Mouse (Mus musculus) CH12.LX (cell line): Measurements from ENCODE around the gene Kbtbd7. TPM values are rescaled to one million over a fixed set of nuclear protein-coding genes. Genes with fewer than 3 reads are reported as not detected.

Experiments used
- DNase-seq: peaks from one replicate; pipeline ENCODE4 v3.0.0-alpha.2; 2013; ENCODE audit errors: extremely low read depth
- H3K27ac ChIP-seq: 2 replicates; pipeline ENCODE4 v1.5.1; 2012; ENCODE audit warnings: low read depth, mild to moderate bottlenecking, control low read depth, moderate library complexity; ENCODE audit not compliant: insufficient read depth
- H3K27me3 ChIP-seq: replicated peaks from 2 replicates; pipeline ENCODE3; 2012; ENCODE audit warnings: inconsistent platforms
- H3K36me3 ChIP-seq, 2 experiments: replicated peaks in 1 of 2; 2 replicates each; pipeline versions ENCODE3 to v1.6.1; 2012; ENCODE audit warnings: inconsistent platforms in 1 of 2, low read length in 1 of 2, mild to moderate bottlenecking in 1 of 2, mixed read lengths in 1 of 2, moderate library complexity in 1 of 2; ENCODE audit not compliant: control insufficient read depth in 1 of 2, insufficient read depth in 1 of 2
- H3K4me1 ChIP-seq, 2 experiments: 2 replicates each; pipeline ENCODE4 v1.6.1; 2012; ENCODE audit warnings: inconsistent platforms in 1 of 2, moderate library complexity in 1 of 2; ENCODE audit not compliant: insufficient read depth in 2 of 2, control insufficient read depth in 1 of 2
- H3K4me2 ChIP-seq: 2 replicates; pipeline ENCODE4 v1.6.1; 2012; ENCODE audit warnings: low read depth, mild to moderate bottlenecking, control low read depth; ENCODE audit not compliant: poor library complexity, insufficient read depth, severe bottlenecking
- H3K4me3 ChIP-seq, 3 experiments: fragments of 150-350 bp in 1 of 3; sonication (generic) in 1 of 3; replicated peaks in 1 of 3; 2 replicates each; pipeline versions ENCODE3 to v1.5.1; 2011 to 2012; ENCODE audit warnings: low read depth in 2 of 3, low read length in 2 of 3, mild to moderate bottlenecking in 2 of 3, moderate library complexity in 2 of 3, control low read depth in 1 of 3, improper control_type of control experiment in 1 of 3, inconsistent platforms in 1 of 3, mixed read lengths in 1 of 3; ENCODE audit not compliant: poor library complexity in 1 of 3
- H3K79me2 ChIP-seq: replicated peaks from 2 replicates; pipeline ENCODE4 v1.6.1; 2012; ENCODE audit warnings: mild to moderate bottlenecking, moderate library complexity; ENCODE audit not compliant: control insufficient read depth, poor library complexity, insufficient read depth, severe bottlenecking; ENCODE audit errors: extremely low read depth
- H3K9ac ChIP-seq: 2 replicates; pipeline ENCODE4 v1.6.1; 2012; ENCODE audit warnings: low read depth, mild to moderate bottlenecking, control low read depth, moderate library complexity; ENCODE audit not compliant: insufficient read depth
- H3K9me3 ChIP-seq: replicated peaks from 2 replicates; pipeline ENCODE3; 2012; ENCODE audit warnings: low read length, inconsistent platforms, mixed read lengths
- BHLHE40 ChIP-seq: IDR thresholded peaks from 2 replicates; pipeline ENCODE4 v1.6.1; 2011; ENCODE audit warnings: mild to moderate bottlenecking, low read depth, low read length, improper control_type of control experiment
- CHD2 ChIP-seq: IDR thresholded peaks from 2 replicates; pipeline ENCODE4 v1.6.1; 2011; ENCODE audit warnings: low read length, improper control_type of control experiment
- CTCF ChIP-seq, 2 experiments: IDR thresholded peaks in 1 of 2; conservative IDR thresholded peaks in 1 of 2; 2 replicates each; pipeline ENCODE4 v1.5.1; 2011 to 2012; ENCODE audit warnings: low read depth in 2 of 2, low read length in 2 of 2, improper control_type of control experiment in 1 of 2, inconsistent platforms in 1 of 2, mild to moderate bottlenecking in 1 of 2, moderate library complexity in 1 of 2
- EP300 ChIP-seq: IDR thresholded peaks from 2 replicates; pipeline ENCODE4 v1.6.1; 2011; ENCODE audit warnings: low read length, improper control_type of control experiment
- HCFC1 ChIP-seq: IDR thresholded peaks from 2 replicates; pipeline ENCODE4 v1.6.1; 2012; ENCODE audit warnings: low read depth, mild to moderate bottlenecking, inconsistent platforms, low read length, improper control_type of control experiment
- IRF4 ChIP-seq: IDR thresholded peaks from 2 replicates; pipeline ENCODE4 v1.6.1; 2014; ENCODE audit warnings: low read depth, mild to moderate bottlenecking, inconsistent platforms, low read length, improper control_type of control experiment
- JUN ChIP-seq: IDR thresholded peaks from 2 replicates; pipeline ENCODE4 v1.6.1; 2011; ENCODE audit warnings: low read depth, mild to moderate bottlenecking, low read length, improper control_type of control experiment, moderate library complexity; ENCODE audit not compliant: insufficient read depth
- KAT2A ChIP-seq: IDR thresholded peaks from 2 replicates; pipeline ENCODE4 v1.6.1; 2012; ENCODE audit warnings: low read length, improper control_type of control experiment, inconsistent platforms; ENCODE audit not compliant: insufficient replicate concordance
- MAFK ChIP-seq: IDR thresholded peaks from 2 replicates; pipeline ENCODE4 v1.6.1; 2011; ENCODE audit warnings: low read length, improper control_type of control experiment; ENCODE audit not compliant: insufficient replicate concordance
- MAX ChIP-seq: IDR thresholded peaks from 2 replicates; pipeline ENCODE4 v1.6.1; 2011; ENCODE audit warnings: low read length, improper control_type of control experiment
- MAZ ChIP-seq: IDR thresholded peaks from 2 replicates; pipeline ENCODE4 v1.6.1; 2012; ENCODE audit warnings: low read depth, mild to moderate bottlenecking, inconsistent platforms, low read length, improper control_type of control experiment, moderate library complexity
- MEF2A ChIP-seq: IDR thresholded peaks from 2 replicates; pipeline ENCODE4 v1.6.1; 2014; ENCODE audit warnings: low read depth, mild to moderate bottlenecking, inconsistent platforms, low read length, improper control_type of control experiment, borderline replicate concordance
- MYC ChIP-seq: IDR thresholded peaks from 2 replicates; pipeline ENCODE4 v1.6.1; 2011; ENCODE audit warnings: low read depth, mild to moderate bottlenecking, improper control_type of control experiment, low read length
- NELFE ChIP-seq: IDR thresholded peaks from 2 replicates; pipeline ENCODE4 v1.6.1; 2011; ENCODE audit warnings: low read depth, low read length, improper control_type of control experiment
- NRF1 ChIP-seq: IDR thresholded peaks from 2 replicates; pipeline ENCODE4 v1.6.1; 2014; ENCODE audit warnings: low read depth, mild to moderate bottlenecking, inconsistent platforms, low read length, improper control_type of control experiment, moderate library complexity
- POLR2A ChIP-seq: IDR thresholded peaks from 2 replicates; pipeline ENCODE4 v1.6.1; 2011; ENCODE audit warnings: low read depth, mild to moderate bottlenecking, improper control_type of control experiment, low read length
- POLR2AphosphoS2 ChIP-seq: IDR thresholded peaks from 2 replicates; pipeline ENCODE4 v1.6.1; 2011; ENCODE audit warnings: low read depth, low read length, improper control_type of control experiment
- RCOR1 ChIP-seq: conservative IDR thresholded peaks from 2 replicates; pipeline ENCODE4 v1.6.1; 2012; ENCODE audit warnings: low read depth, mild to moderate bottlenecking, inconsistent platforms, low read length, improper control_type of control experiment
- SMC3 ChIP-seq: IDR thresholded peaks from 2 replicates; pipeline ENCODE4 v1.6.1; 2011; ENCODE audit warnings: low read depth, low read length, improper control_type of control experiment
- TCF12 ChIP-seq: IDR thresholded peaks from 2 replicates; pipeline ENCODE4 v1.6.1; 2014; ENCODE audit warnings: low read depth, mild to moderate bottlenecking, inconsistent platforms, low read length, improper control_type of control experiment
- USF1 ChIP-seq: IDR thresholded peaks from 2 replicates; pipeline ENCODE4 v1.6.1; 2014; ENCODE audit warnings: low read depth, mild to moderate bottlenecking, inconsistent platforms, low read length, improper control_type of control experiment
- USF2 ChIP-seq: conservative IDR thresholded peaks from 2 replicates; pipeline ENCODE4 v1.6.1; 2011; ENCODE audit warnings: low read depth, low read length, improper control_type of control experiment
- ZC3H11A ChIP-seq: IDR thresholded peaks from 2 replicates; pipeline ENCODE4 v1.6.1; 2012; ENCODE audit warnings: low read depth, mild to moderate bottlenecking, inconsistent platforms, low read length, improper control_type of control experiment
- ZMIZ1 ChIP-seq: IDR thresholded peaks from 2 replicates; pipeline ENCODE4 v1.6.1; 2012; ENCODE audit warnings: low read depth, mild to moderate bottlenecking, inconsistent platforms, low read length, improper control_type of control experiment
- ZNF384 ChIP-seq: IDR thresholded peaks from 2 replicates; pipeline ENCODE4 v1.6.1; 2012; ENCODE audit warnings: low read depth, low read length, improper control_type of control experiment, inconsistent platforms
- dilution Hi-C: fragments of 300-500 bp; cut with MboI; formaldehyde crosslinking; loops from 2 replicates; pipeline ENCODE4 v1.14.3; 2020; ENCODE audit warnings: low sequenced_read_pairs; ENCODE audit not compliant: extremely low pct_unique_long_range_greater_than_20kb, extremely low pct_ligation_motif_present
- in situ Hi-C: fragments of 300-500 bp; cut with MboI; formaldehyde crosslinking; loops from 3 replicates; pipeline ENCODE4 v1.14.3; 2019; ENCODE audit warnings: low sequenced_read_pairs, low pct_ligation_motif_present, low pct_unique_long_range_greater_than_20kb, mixed read lengths
- polyA plus RNA-seq: library from polyadenylated mRNA; unstranded; fragments of >175 nt; gene quantifications from 2 replicates; pipeline ENCODE4 v1.2.1, GENCODE M21; 2012; ENCODE audit warnings: low read depth; ENCODE audit not compliant: insufficient read length
- total RNA-seq, 2 experiments: library from RNA; depleted of rRNA; stranded (reverse); fragments of 300-350 nt in 1 of 2; fragments of >200 nt in 1 of 2; gene quantifications; 2 replicates each; pipeline ENCODE4 v1.2.3; 2012 to 2014

Kbtbd7 gene
- total and polyA plus RNA-seq, 3 experiments: 1.9 to 2.7 (median 2.6) TPM

DNA sequence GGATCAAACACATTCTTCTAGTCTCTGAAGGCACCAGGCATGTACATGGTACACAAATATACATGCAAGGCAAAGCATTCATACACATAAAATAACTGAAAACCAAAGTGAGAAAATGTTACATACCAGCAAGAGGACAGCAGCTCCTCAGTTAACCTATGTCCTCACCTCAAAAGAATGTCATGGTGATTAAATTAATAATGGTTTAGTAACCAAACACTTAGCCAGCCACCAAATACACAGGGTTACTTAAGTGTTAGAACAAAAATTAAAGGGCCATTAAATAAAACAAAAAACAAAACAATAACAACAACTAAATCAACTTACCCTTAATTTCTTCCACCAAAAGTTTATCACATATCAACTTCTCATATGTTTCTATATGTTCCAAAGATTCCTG, 49.3 kb upstream of the Kbtbd7 start:
- dilution Hi-C loops: no loop called here

DNA sequence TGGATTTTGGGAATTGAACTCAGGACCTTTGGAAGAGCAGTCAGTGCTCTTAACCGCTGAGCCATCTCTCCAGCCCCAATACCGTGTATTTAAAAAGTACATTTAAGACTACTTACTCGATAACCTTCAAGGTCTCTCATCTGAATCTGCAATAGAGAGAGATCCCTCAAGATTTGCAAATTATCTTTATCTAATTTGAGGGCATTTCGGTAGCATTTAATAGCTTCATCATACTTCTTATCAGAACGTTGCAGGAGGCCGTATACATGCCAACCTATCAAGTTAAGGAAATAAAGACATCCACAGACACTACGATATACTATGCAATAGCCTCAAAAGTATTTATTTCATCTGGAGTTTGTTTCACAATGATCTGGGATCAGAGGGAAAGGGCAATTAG, 43.2 kb upstream of the Kbtbd7 start:
- Histone ChIP-seq H3K27me3 (no peaks in the 10 kb centered on the region), H3K4me3 (no peak overlapping the region), H3K79me2 (peaks cover 48% of the 10 kb centered on the region), H3K4me2 (no peak overlapping the region), H3K27ac (no peak overlapping the region), H3K36me3 (peaks cover 17 to 61% of the 10 kb centered on the region in 2 experiments), H3K9me3 (no peaks in the 10 kb centered on the region), H3K9ac (no peak overlapping the region), H3K4me1 (peaks cover 2 to 23% of the 10 kb centered on the region in 2 experiments; a peak in 2 of 4 replicates)
- no peak for DNase-seq
- dilution Hi-C loops: no loop called here
- in situ Hi-C loops: no loop called here
- TF ChIP-seq MAFK: no peak
- no peak for TF ChIP-seq MAX
- TF ChIP-seq POLR2AphosphoS2: no peak
- TF ChIP-seq CTCF (conservative IDR thresholded peaks at IDR 0.05 in 1 of 2, IDR thresholded peaks at IDR 0.05 in 1 of 2; ENCODE audit: low read depth in 2 of 2, low read length in 2 of 2): no peak
- no peak for TF ChIP-seq NRF1
- TF ChIP-seq MAZ: no peak
- TF ChIP-seq CHD2: no peak
- no peak for TF ChIP-seq USF1
- TF ChIP-seq JUN: no peak
- TF ChIP-seq SMC3: no peak
- no peak for TF ChIP-seq NELFE
- TF ChIP-seq ZMIZ1: no peak
- TF ChIP-seq POLR2A: no peak
- TF ChIP-seq MEF2A: no peak

More for the DNA sequence above, 49.3 kb upstream of the Kbtbd7 start:
- no peak for DNase-seq
- Histone ChIP-seq H3K9ac (no peak overlapping the region), H3K27me3 (no peaks in the 10 kb centered on the region), H3K36me3 (peaks cover 20 to 56% of the 10 kb centered on the region in 2 experiments), H3K4me2 (no peak overlapping the region), H3K4me1 (peaks cover 0 to 4% of the 10 kb centered on the region in 2 experiments; a peak in 1 of 4 replicates), H3K27ac (no peak overlapping the region), H3K4me3 (no peak overlapping the region), H3K9me3 (no peaks in the 10 kb centered on the region), H3K79me2 (peaks cover 30% of the 10 kb centered on the region)
- in situ Hi-C loops: no loop called here
- no peak for TF ChIP-seq ZMIZ1
- no peak for TF ChIP-seq NRF1
- TF ChIP-seq ZNF384: no peak
- no peak for TF ChIP-seq EP300
- no peak for TF ChIP-seq TCF12
- TF ChIP-seq USF1: no peak
- TF ChIP-seq BHLHE40: no peak
- no peak for TF ChIP-seq IRF4
- no peak for TF ChIP-seq JUN
- no peak for TF ChIP-seq HCFC1
- TF ChIP-seq USF2: no peak
- TF ChIP-seq MAFK: no peak
- TF ChIP-seq MYC: no peak
- TF ChIP-seq MAZ: no peak
- TF ChIP-seq CTCF (conservative IDR thresholded peaks at IDR 0.05 in 1 of 2, IDR thresholded peaks at IDR 0.05 in 1 of 2; ENCODE audit: low read depth in 2 of 2, low read length in 2 of 2): no peak
- TF ChIP-seq ZC3H11A: no peak
- no peak for TF ChIP-seq RCOR1
- no peak for TF ChIP-seq KAT2A
